Mouse (Mus musculus): ENCODE results near the gene Zfp810.

- TF ChIP-seq CTCF (IDR thresholded peaks at IDR 0.05; ENCODE audit: low read depth, low read length), result no peak
- TF ChIP-seq POLR2A (IDR thresholded peaks at IDR 0.05; ENCODE audit: extremely low read depth, insufficient read depth, low read length), result no peak
These were observed 5.2 kb downstream of the Zfp810 start for GRCm38 (mm10) chr9:22302199-22302598.
